Mouse (Mus musculus) limb, embryonic 10.5 days (tissue): ENCODE data around the gene Rpe65. TPM values are rescaled to one million over a fixed set of nuclear protein-coding genes. Genes with fewer than 3 reads are reported as not detected.

ENCODE experiments used
- DNase-seq: peaks from one replicate; pipeline ENCODE4 v3.0.0-alpha.2; 2017; ENCODE audit warnings: low spot score
- H3K27ac ChIP-seq: fragments of 300-500 bp; sonication (generic); 2 replicates; pipeline ENCODE4 v1.5.1; 2016; ENCODE audit warnings: mild to moderate bottlenecking
- H3K27me3 ChIP-seq: fragments of 300-500 bp; sonication (generic); 2 replicates; pipeline ENCODE4 v1.6.1; 2016; ENCODE audit warnings: low read depth, mild to moderate bottlenecking; ENCODE audit not compliant: poor library complexity, severe bottlenecking
- H3K36me3 ChIP-seq: fragments of 300-500 bp; sonication (generic); 2 replicates; pipeline ENCODE4 v1.6.1; 2016; ENCODE audit warnings: mild to moderate bottlenecking, moderate library complexity
- H3K4me1 ChIP-seq: fragments of 300-500 bp; sonication (generic); 2 replicates; pipeline ENCODE4 v1.6.1; 2016
- H3K4me3 ChIP-seq: fragments of 300-500 bp; sonication (generic); 2 replicates; pipeline ENCODE4 v1.5.1; 2016; ENCODE audit warnings: mild to moderate bottlenecking, moderate library complexity
- H3K9me3 ChIP-seq: fragments of 300-500 bp; sonication (generic); replicated peaks from 2 replicates; pipeline ENCODE4 v1.6.1; 2016; ENCODE audit warnings: mild to moderate bottlenecking
- WGBS: fragments of 180-500 bp; shearing (Covaris S2); methylation state at CpG from one replicate; pipeline ENCODE4 v1.1.7; 2016; 5-methylcytosine and 5-hydroxymethylcytosine counted together
- polyA plus RNA-seq: library from polyadenylated mRNA; unstranded; fragments of >200 nt; fragmentation: Nextera tagmentation; extraction: Ambion mirVana; gene quantifications from 2 replicates; pipeline ENCODE4 v1.2.1, GENCODE M21; 2016

The Rpe65 gene
- polyA plus RNA-seq: not detected in 2 replicates

DNA sequence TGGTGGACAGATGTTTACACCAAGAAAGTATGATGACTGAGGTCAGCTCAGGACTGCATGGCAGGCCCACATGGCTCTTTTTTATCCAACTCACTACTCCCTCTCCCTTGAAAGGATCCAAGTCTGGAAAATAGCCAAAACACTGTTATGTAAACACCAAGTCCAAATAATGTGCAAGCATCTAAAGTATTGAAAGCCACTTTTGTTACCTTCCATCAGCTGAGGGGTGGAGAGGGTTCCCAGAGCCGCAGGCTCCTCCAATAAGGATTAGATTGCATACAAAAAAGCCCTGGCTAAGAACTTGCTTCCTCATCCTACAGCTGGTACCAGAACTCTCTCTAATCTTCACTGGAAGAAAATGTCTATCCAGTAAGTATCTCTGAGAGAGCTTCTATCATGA, at the start of gene Rpe65:
Gene Rpe65 (plus strand): TSS at position 301 of the 400 bp plus-strand sequence.
- WGBS: 75% methylated on average over 1 of the region's 1 CpGs
- Histone ChIP-seq H3K4me3 (no peak within 1 kb of the TSS), H3K9me3 (no peaks in the 10 kb centered on the region), H3K27me3 (no peaks in the 10 kb centered on the region), H3K27ac (no peak within 1 kb of the TSS), H3K4me1 (no peaks in the 10 kb centered on the region), H3K36me3 (no peaks in the 10 kb centered on the region)
- DNase-seq: no peak

DNA sequence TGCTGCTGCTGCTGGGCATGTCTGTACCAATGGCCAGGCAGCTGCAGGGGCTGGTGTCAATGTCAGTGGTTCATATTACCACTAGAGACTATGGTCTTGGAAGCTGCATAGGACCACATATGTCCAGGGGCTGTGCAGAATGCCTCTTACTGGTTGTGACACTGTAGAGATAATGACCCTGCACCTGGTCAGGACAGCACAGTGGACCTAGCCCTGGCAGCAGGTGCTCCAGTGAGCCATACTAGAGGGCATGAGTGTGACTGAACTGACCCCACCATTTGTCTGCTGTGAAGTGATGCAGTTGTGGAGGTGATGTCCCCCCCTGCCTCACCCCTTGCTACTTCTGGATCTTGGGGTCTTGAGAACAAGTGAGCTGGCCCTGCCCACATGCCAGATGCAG, 48.8 kb upstream of the Rpe65 start:
- H3K27ac ChIP-seq: no peak overlapping the region
- no peak for DNase-seq
- H3K9me3 ChIP-seq: no peaks in the 10 kb centered on the region
- no peak overlapping the region for H3K4me3 ChIP-seq
- no peaks in the 10 kb centered on the region for H3K27me3 ChIP-seq
- H3K4me1 ChIP-seq: no peaks in the 10 kb centered on the region
- no peaks in the 10 kb centered on the region for H3K36me3 ChIP-seq

- Histone ChIP-seq H3K36me3 (no peaks in the 10 kb centered on the region), H3K9me3 (no peaks in the 10 kb centered on the region), H3K4me1 (no peaks in the 10 kb centered on the region), H3K27me3 (no peaks in the 10 kb centered on the region), H3K4me3 (no peak overlapping the region), H3K27ac (no peak overlapping the region)
- 94% methylated on average over 1 of the region's 1 CpGs for WGBS
- no peak for DNase-seq
Measured at GRCm38 (mm10) chr3:159614977-159615376, 16.0 kb downstream of the Rpe65 start.

- no peak for DNase-seq
- no peaks in the 10 kb centered on the region for H3K27me3 ChIP-seq
- no peaks in the 10 kb centered on the region for H3K9me3 ChIP-seq
- 81% methylated on average over 1 of the region's 1 CpGs for WGBS
- H3K4me3 ChIP-seq: no peak overlapping the region
- H3K27ac ChIP-seq: no peak overlapping the region
- no peaks in the 10 kb centered on the region for H3K36me3 ChIP-seq
- no peaks in the 10 kb centered on the region for H3K4me1 ChIP-seq
Measured at GRCm38 (mm10) chr3:159621026-159621425, 22.1 kb downstream of the Rpe65 start.

- H3K4me1 ChIP-seq: no peaks in the 10 kb centered on the region
- H3K27me3 ChIP-seq: no peaks in the 10 kb centered on the region
- no peak for DNase-seq
- 85% methylated on average over 1 of the region's 1 CpGs for WGBS
- H3K36me3 ChIP-seq: no peaks in the 10 kb centered on the region
- H3K9me3 ChIP-seq: no peaks in the 10 kb centered on the region
- H3K4me3 ChIP-seq: no peak overlapping the region
- H3K27ac ChIP-seq: no peak overlapping the region
Measured at GRCm38 (mm10) chr3:159624010-159624409, 25.0 kb downstream of the Rpe65 start.

- no peak for DNase-seq
- Histone ChIP-seq H3K4me1 (no peaks in the 10 kb centered on the region), H3K9me3 (no peaks in the 10 kb centered on the region), H3K27ac (no peak overlapping the region), H3K4me3 (no peak overlapping the region), H3K27me3 (no peaks in the 10 kb centered on the region), H3K36me3 (no peaks in the 10 kb centered on the region)
- 87% methylated on average over 1 of the region's 1 CpGs for WGBS
Measured at GRCm38 (mm10) chr3:159660741-159661140, 61.8 kb downstream of the Rpe65 start.

DNA sequence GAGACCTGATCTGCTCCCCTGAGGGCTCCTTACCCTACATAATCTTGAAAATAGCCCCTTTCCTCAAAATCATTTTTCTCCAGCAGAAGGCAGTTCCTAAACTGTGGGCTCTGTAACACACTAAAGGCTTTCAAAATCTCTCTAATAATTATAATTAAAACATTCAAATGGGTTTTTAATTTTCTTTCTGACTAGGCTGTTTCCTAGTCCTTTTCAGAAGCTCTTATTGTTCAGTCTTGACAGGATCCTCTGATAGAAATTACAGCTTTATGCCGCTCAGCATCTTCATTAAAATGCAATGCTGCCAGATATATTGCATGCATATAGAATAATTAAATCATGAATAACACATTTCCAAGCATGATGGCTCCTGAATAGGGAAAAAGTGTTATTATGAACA, 64.4 kb downstream of the Rpe65 start:
- Histone ChIP-seq H3K27ac (no peak overlapping the region), H3K9me3 (no peaks in the 10 kb centered on the region), H3K36me3 (no peaks in the 10 kb centered on the region), H3K4me3 (no peak overlapping the region), H3K27me3 (no peaks in the 10 kb centered on the region), H3K4me1 (no peaks in the 10 kb centered on the region)
- DNase-seq: no peak
- WGBS: 94% methylated on average over 1 of the region's 1 CpGs

Other genes starting within 250 kb of the Rpe65 start
- 33.1 and 38.9 TPM in 2 replicates for gene Depdc1a, start 103.7 kb upstream of the Rpe65 start, polyA plus RNA-seq
- gene Wls, start 240.5 kb downstream of the Rpe65 start, polyA plus RNA-seq: 101 and 122 TPM in 2 replicates